Mouse (Mus musculus) testis, adult 2 months (tissue): ENCODE data around the gene Adamts16.

Source experiments
- CTCF ChIP-seq: fragments of 200-500 bp; IDR thresholded peaks from 2 replicates; pipeline ENCODE4 v1.5.1; 2012; ENCODE audit warnings: low read depth, mild to moderate bottlenecking, inconsistent platforms, low read length, moderate library complexity; ENCODE audit not compliant: control insufficient read depth, insufficient read depth, insufficient replicate concordance
- POLR2A ChIP-seq: fragments of 200-500 bp; IDR thresholded peaks from 2 replicates; pipeline ENCODE4 v1.6.1; 2012; ENCODE audit warnings: low read depth, mild to moderate bottlenecking, inconsistent platforms, low read length, moderate library complexity; ENCODE audit not compliant: control insufficient read depth

DNA sequence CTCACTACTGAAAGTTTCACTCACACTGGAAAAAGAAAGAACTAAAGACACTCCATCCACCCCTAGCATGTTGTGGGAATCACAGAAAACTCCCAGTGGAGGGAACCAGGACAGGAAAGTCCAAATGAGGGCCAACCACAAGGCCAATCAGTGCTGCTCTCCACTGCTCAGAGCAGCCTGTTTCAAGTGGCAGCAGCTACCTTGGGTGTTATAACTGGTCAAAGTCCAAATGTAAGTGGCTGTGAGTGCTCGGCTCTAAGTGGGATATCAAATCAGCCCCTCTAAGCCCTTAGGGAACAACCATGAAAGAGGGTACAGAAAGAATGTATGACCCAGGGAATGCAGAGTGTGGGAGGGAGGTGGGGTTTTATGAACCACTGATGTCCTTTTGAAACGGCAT is 56.5 kb downstream of the Adamts16 start:
- TF ChIP-seq POLR2A (no peak), CTCF (no peak)
